ENCODE assay signal across 8 mouse cellular contexts in genomic region chr17:25837533-25837932, GRCm38 (mm10). TPM values are rescaled to one million over a fixed set of nuclear protein-coding genes. Genes with fewer than 3 reads are reported as not detected.
DNase-seq lines count a peak whose midpoint lies in the region; ATAC-seq lines count a peak whose summit lies in the region.

No protein-coding gene starts in this region.

- H3K9me3 ChIP-seq in heart, embryonic 12.5 days (replicated peaks) = no peaks in the 10 kb centered on the region
- no peaks in the 10 kb centered on the region for H3K9me3 ChIP-seq in embryonic facial prominence, embryonic 12.5 days
- H3K9me3 ChIP-seq in intestine, embryonic 15.5 days = no peaks in the 10 kb centered on the region

- H3K4me1 ChIP-seq in heart, embryonic 12.5 days (replicated peaks) = peaks cover 49% of the 10 kb centered on the region
- H3K4me1 ChIP-seq in embryonic facial prominence, embryonic 12.5 days = peaks cover 43% of the 10 kb centered on the region
- peaks cover 52% of the 10 kb centered on the region for H3K4me1 ChIP-seq in intestine, embryonic 15.5 days (replicated peaks)

- H3K9ac ChIP-seq in heart, embryonic 12.5 days = peak overlapping the region; percentile 72; the same call in 1 of the 2 replicates
- H3K9ac ChIP-seq in embryonic facial prominence, embryonic 12.5 days = no peak overlapping the region
- no peak overlapping the region for H3K9ac ChIP-seq in intestine, embryonic 15.5 days

- H3K27me3 ChIP-seq in heart, embryonic 12.5 days (replicated peaks) = no peaks in the 10 kb centered on the region
- H3K27me3 ChIP-seq in embryonic facial prominence, embryonic 12.5 days = no peaks in the 10 kb centered on the region
- no peaks in the 10 kb centered on the region for H3K27me3 ChIP-seq in intestine, embryonic 15.5 days (replicated peaks)

- H3K4me2 ChIP-seq in heart, embryonic 12.5 days = peak overlapping the region; percentile 94
- H3K4me2 ChIP-seq in embryonic facial prominence, embryonic 12.5 days (replicated peaks) = peak overlapping the region; percentile 79
- peak overlapping the region; percentile 91 for H3K4me2 ChIP-seq in intestine, embryonic 15.5 days (replicated peaks)

- ATAC-seq in heart, embryonic 12.5 days (ENCODE audit: insufficient number of reproducible peaks, low FRiP score) = no peak
- no peak for ATAC-seq in embryonic facial prominence, embryonic 12.5 days (ENCODE audit: insufficient number of reproducible peaks, insufficient read depth, low FRiP score, low TSS enrichment)
- no peak for ATAC-seq in intestine, embryonic 15.5 days

- peaks cover 60% of the 10 kb centered on the region for H3K36me3 ChIP-seq in heart, embryonic 12.5 days
- H3K36me3 ChIP-seq in embryonic facial prominence, embryonic 12.5 days = peaks cover 58% of the 10 kb centered on the region
- peaks cover 21% of the 10 kb centered on the region for H3K36me3 ChIP-seq in intestine, embryonic 15.5 days

- H3K27ac ChIP-seq in heart, embryonic 12.5 days (ENCODE audit: poor library complexity, severe bottlenecking) = peak overlapping the region; percentile 71
- H3K27ac ChIP-seq in embryonic facial prominence, embryonic 12.5 days = no peak overlapping the region
- peak overlapping the region; percentile 22; the same call in 1 of the 2 replicates for H3K27ac ChIP-seq in intestine, embryonic 15.5 days

- peak overlapping the region; percentile 46; the same call in 1 of the 2 replicates for H3K4me3 ChIP-seq in heart, embryonic 12.5 days
- peak overlapping the region; percentile 36; the same call in 1 of the 2 replicates for H3K4me3 ChIP-seq in embryonic facial prominence, embryonic 12.5 days
- no peak overlapping the region for H3K4me3 ChIP-seq in intestine, embryonic 15.5 days (replicated peaks)

- DNase-seq in heart, postnatal 25 days (ENCODE audit: low spot score) = no peak
- DNase-seq in natural killer cell, adult 2 months (ENCODE audit: low spot score in 2 of 2) = peak; percentile 38 to 60
- no peak for DNase-seq in frontal cortex, postnatal 10 days (ENCODE audit: low spot score in 2 of 2)
- DNase-seq in urinary bladder, postnatal 4 days (ENCODE audit: low spot score in 2 of 2) = no peak
- no peak for DNase-seq in spleen, adult 18-20 months

- intact Hi-C loops in heart, postnatal 25 days (cut with DNase I) = no loop called here

- 32% methylated on average over 3 of the region's 3 CpGs for WGBS in heart, embryonic 12.5 days
- WGBS in embryonic facial prominence, embryonic 12.5 days = 53% methylated on average over 3 of the region's 3 CpGs
- WGBS in intestine, embryonic 15.5 days = 50% methylated on average over 3 of the region's 3 CpGs

RNA-seq across cellular contexts. Expression of gene Rhbdl1, which starts 0.4 kb away (rescaled TPM):
- polyA plus RNA-seq in heart, embryonic 12.5 days (2016; fragmentation: Nextera tagmentation; extraction: Ambion mirVana) = 1.6 and 2.4 TPM in 2 replicates
- total RNA-seq in heart, postnatal 25 days (2021) = 1 to 10 TPM; 1.2 to 2.2 TPM
- polyA plus RNA-seq in embryonic facial prominence, embryonic 12.5 days (2016; fragmentation: Nextera tagmentation; extraction: Ambion mirVana) = 1.2 and 1.6 TPM in 2 replicates
- 1.8 and 1.9 TPM in 2 replicates for polyA plus RNA-seq in intestine, embryonic 15.5 days (2015; fragmentation: Nextera tagmentation; extraction: Ambion mirVana)

RNA-seq across cellular contexts. Expression of gene Gm20683, which starts 4.0 kb away (rescaled TPM):
- 1.3 and 1.6 TPM in 2 replicates for polyA plus RNA-seq in heart, embryonic 12.5 days (2016; fragmentation: Nextera tagmentation; extraction: Ambion mirVana)
- total RNA-seq in heart, postnatal 25 days (2021) = 1 to 10 TPM; 2.8 to 3.6 TPM
- 1.5 and 2.4 TPM in 2 replicates for polyA plus RNA-seq in embryonic facial prominence, embryonic 12.5 days (2016; fragmentation: Nextera tagmentation; extraction: Ambion mirVana)
- 1.1 and 2.4 TPM in 2 replicates for polyA plus RNA-seq in intestine, embryonic 15.5 days (2015; fragmentation: Nextera tagmentation; extraction: Ambion mirVana)

RNA-seq across cellular contexts. Expression of gene Stub1, which starts 4.3 kb away (rescaled TPM):
- polyA plus RNA-seq in heart, embryonic 12.5 days (2016; fragmentation: Nextera tagmentation; extraction: Ambion mirVana) = 271 and 272 TPM in 2 replicates
- 100 to 1,000 TPM; 114 to 117 TPM for total RNA-seq in heart, postnatal 25 days (2021)
- 334 and 338 TPM in 2 replicates for polyA plus RNA-seq in embryonic facial prominence, embryonic 12.5 days (2016; fragmentation: Nextera tagmentation; extraction: Ambion mirVana)
- 297 and 322 TPM in 2 replicates for polyA plus RNA-seq in intestine, embryonic 15.5 days (2015; fragmentation: Nextera tagmentation; extraction: Ambion mirVana)

RNA-seq across cellular contexts. Expression of gene Rhot2, which starts 7.1 kb away (rescaled TPM):
- polyA plus RNA-seq in heart, embryonic 12.5 days (2016; fragmentation: Nextera tagmentation; extraction: Ambion mirVana) = 24.0 and 24.9 TPM in 2 replicates
- total RNA-seq in heart, postnatal 25 days (2021) = 100 to 1,000 TPM; 120 to 125 TPM
- polyA plus RNA-seq in embryonic facial prominence, embryonic 12.5 days (2016; fragmentation: Nextera tagmentation; extraction: Ambion mirVana) = 23.0 and 26.9 TPM in 2 replicates
- polyA plus RNA-seq in intestine, embryonic 15.5 days (2015; fragmentation: Nextera tagmentation; extraction: Ambion mirVana) = 19.2 and 22.1 TPM in 2 replicates

RNA-seq across cellular contexts. Expression of gene Jmjd8, which starts 8.9 kb away (rescaled TPM):
- 38.1 and 41.8 TPM in 2 replicates for polyA plus RNA-seq in heart, embryonic 12.5 days (2016; fragmentation: Nextera tagmentation; extraction: Ambion mirVana)
- 10 to 100 TPM; 35.5 to 36.6 TPM for total RNA-seq in heart, postnatal 25 days (2021)
- polyA plus RNA-seq in embryonic facial prominence, embryonic 12.5 days (2016; fragmentation: Nextera tagmentation; extraction: Ambion mirVana) = 53.9 and 57.0 TPM in 2 replicates
- polyA plus RNA-seq in intestine, embryonic 15.5 days (2015; fragmentation: Nextera tagmentation; extraction: Ambion mirVana) = 45.1 and 49.4 TPM in 2 replicates

Comparison
In these comparisons a context has a peak if more than half of its experiments do, and no peak if none do; other contexts are left out.
1. DNase-seq: peak in natural killer cell, adult 2 months (2 of 2); none in heart, postnatal 25 days (single experiment), frontal cortex, postnatal 10 days (0 of 2), urinary bladder, postnatal 4 days (0 of 2) and spleen, adult 18-20 months (0 of 2).
2. Peak in every context shown above with its lines, with median percentiles within 50 percentile points of each other: H3K4me2 ChIP-seq.